Mouse (Mus musculus) midbrain, embryonic 15.5 days (tissue): ENCODE measurements at regions not wholly inside any gene's neighbourhood (a gene's known extent, or its start where the extent isn't known, plus 50 kb on each side); places are given as distances from the start of the nearest gene placed in this dataset.

ENCODE experiments used
- ATAC-seq: fragments of 200-750 bp; cut with Nextera tagmentation; replicated peaks from 2 replicates; pipeline ENCODE4 v1.8.0; 2017; ENCODE audit warnings: moderate TSS enrichment
- H3K27ac ChIP-seq: fragments of 300-500 bp; sonication (generic); 2 replicates; pipeline ENCODE4 v1.5.1; 2015; ENCODE audit warnings: mild to moderate bottlenecking, inconsistent platforms
- H3K27me3 ChIP-seq: fragments of 300-500 bp; sonication (generic); replicated peaks from 2 replicates; pipeline ENCODE4 v1.6.1; 2015; ENCODE audit warnings: inconsistent platforms
- H3K36me3 ChIP-seq: fragments of 300-500 bp; sonication (generic); replicated peaks from 2 replicates; pipeline ENCODE4 v1.6.1; 2015; ENCODE audit warnings: inconsistent platforms
- H3K4me1 ChIP-seq: fragments of 300-500 bp; sonication (generic); 2 replicates; pipeline ENCODE4 v1.6.1; 2015; ENCODE audit warnings: inconsistent platforms
- H3K4me2 ChIP-seq: fragments of 300-500 bp; sonication (generic); 2 replicates; pipeline ENCODE4 v1.6.1; 2015; ENCODE audit warnings: inconsistent platforms, mild to moderate bottlenecking, moderate library complexity
- H3K4me3 ChIP-seq: fragments of 300-500 bp; sonication (generic); 2 replicates; pipeline ENCODE4 v1.5.1; 2015; ENCODE audit warnings: mild to moderate bottlenecking, inconsistent platforms
- H3K9ac ChIP-seq: fragments of 300-500 bp; sonication (generic); 2 replicates; pipeline ENCODE4 v1.6.1; 2015; ENCODE audit warnings: mild to moderate bottlenecking, inconsistent platforms
- H3K9me3 ChIP-seq: fragments of 300-500 bp; sonication (generic); 2 replicates; pipeline ENCODE4 v1.6.1; 2016; ENCODE audit warnings: inconsistent platforms
- WGBS: fragments of 180-500 bp; shearing (Covaris S2); methylation state at CpG from one replicate; pipeline ENCODE4 v1.1.7; 2015; ENCODE audit warnings: mixed read lengths; 5-methylcytosine and 5-hydroxymethylcytosine counted together

DNA sequence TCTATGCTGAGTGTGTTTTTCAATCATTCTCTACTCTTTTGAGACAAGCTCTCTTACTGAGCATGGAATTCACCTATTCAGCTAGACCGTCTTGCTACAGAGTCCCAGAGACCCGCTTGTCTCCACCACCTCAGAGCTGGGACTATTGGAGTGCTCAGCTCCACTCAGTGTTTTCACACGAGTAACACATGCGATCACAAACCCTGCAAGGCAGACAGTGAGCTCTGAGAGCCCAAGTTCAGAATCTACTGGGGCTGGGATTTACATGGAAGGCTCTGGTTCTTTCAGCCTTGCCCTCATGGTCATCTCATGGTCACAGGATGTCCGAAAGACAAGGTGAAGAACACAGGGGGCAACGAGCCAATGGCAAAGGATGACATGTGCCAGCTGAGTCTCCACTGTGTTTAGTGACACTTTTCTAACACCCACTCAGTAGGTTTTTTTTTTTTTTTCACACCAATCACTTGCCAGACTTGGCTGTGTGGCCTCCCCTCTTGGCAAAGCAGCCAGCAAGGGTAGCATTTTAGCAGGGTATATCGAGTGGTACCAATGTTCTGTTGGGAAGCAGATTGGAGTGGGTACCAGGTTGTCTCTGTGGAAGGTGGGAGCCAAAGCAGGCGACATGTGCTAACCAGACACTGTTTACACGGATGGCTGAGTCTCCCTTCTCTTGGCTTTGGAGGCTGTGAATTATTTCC is 51.2 kb upstream of the Gtsf1l start:
- H3K36me3 ChIP-seq, result no peaks in the 10 kb centered on the region
- WGBS, result 79% methylated on average over 9 of the region's 9 CpGs
- no peak overlapping the region for H3K4me3 ChIP-seq
- peak overlapping the region; percentile 29; the same call in 1 of the 2 replicates for H3K27ac ChIP-seq
- no peaks in the 10 kb centered on the region for H3K27me3 ChIP-seq
- ATAC-seq, result no peak
- H3K9me3 ChIP-seq, result no peaks in the 10 kb centered on the region
- H3K4me1 ChIP-seq, result peaks cover 17% of the 10 kb centered on the region
- H3K4me2 ChIP-seq, result no peak overlapping the region
- H3K9ac ChIP-seq, result no peak overlapping the region

DNA sequence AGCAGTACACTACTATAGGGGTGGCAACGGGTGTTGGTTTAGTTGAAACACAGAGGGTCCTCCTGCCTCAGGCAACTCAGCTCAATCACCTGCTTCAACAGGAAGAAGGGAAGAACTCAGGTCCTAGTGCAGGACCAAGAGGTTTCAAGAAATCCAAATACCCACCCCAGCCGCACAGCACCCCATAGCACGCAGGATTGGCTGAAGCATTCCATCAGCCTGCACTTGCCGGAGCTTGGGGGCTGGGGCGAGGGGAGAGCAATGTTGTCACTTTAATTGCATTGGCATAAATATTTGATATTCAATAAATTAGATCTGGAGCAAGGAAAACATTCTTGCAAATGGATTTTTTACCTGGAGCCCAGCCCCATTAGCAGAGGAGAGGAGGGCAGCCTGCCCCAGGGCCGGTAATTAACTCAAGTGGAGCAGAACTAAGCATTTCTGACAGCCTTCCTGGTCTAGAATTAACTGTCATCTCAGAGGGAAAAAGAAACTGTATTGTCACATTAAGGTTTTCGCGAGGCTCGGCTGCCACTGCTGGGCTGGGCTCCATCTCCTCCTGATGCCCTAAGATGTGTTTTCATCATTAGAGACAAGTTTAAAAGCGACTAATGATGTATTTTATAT is 55.2 kb upstream of the Gtsf1l start:
- Histone ChIP-seq H3K4me1 (peaks cover 23% of the 10 kb centered on the region), H3K27me3 (no peaks in the 10 kb centered on the region), H3K9ac (0 out of 2 replicates have a peak overlapping the region, but pooled peaks have one; percentile 4), H3K36me3 (no peaks in the 10 kb centered on the region), H3K4me3 (no peak overlapping the region), H3K9me3 (no peaks in the 10 kb centered on the region), H3K27ac (peak overlapping the region; percentile 74), H3K4me2 (peak overlapping the region; percentile 37)
- 36% methylated on average over 10 of the region's 10 CpGs for WGBS
- peak; percentile 78 for ATAC-seq

DNA sequence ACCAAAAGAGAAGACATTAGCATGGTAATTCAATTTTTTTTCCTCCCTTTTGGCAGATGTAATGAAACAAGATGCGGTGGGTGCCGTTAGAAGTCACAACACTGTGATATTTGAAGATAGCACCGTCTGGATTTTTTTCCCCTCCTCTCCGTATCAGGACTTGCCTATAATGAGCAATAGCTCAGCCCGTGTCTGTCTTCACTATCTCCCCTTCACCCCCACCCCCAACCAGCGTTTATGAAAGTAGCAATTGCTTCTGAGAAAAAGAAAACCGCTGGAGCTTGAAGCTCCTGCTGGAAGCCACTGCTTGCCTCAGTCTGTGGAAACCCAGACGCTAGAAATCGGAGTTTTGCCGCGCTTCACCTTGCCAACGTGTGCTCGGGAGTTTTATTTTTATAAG is 55.8 kb upstream of the Gtsf1l start:
- H3K9me3 ChIP-seq, result no peaks in the 10 kb centered on the region
- peak; percentile 69 for ATAC-seq
- 25% methylated on average over 13 of the region's 13 CpGs for WGBS
- no peaks in the 10 kb centered on the region for H3K36me3 ChIP-seq
- H3K27me3 ChIP-seq, result no peaks in the 10 kb centered on the region
- H3K9ac ChIP-seq, result no peak overlapping the region
- peak overlapping the region; percentile 74 for H3K27ac ChIP-seq
- peaks cover 23% of the 10 kb centered on the region for H3K4me1 ChIP-seq
- no peak overlapping the region for H3K4me3 ChIP-seq
- peak overlapping the region; percentile 37 for H3K4me2 ChIP-seq

DNA sequence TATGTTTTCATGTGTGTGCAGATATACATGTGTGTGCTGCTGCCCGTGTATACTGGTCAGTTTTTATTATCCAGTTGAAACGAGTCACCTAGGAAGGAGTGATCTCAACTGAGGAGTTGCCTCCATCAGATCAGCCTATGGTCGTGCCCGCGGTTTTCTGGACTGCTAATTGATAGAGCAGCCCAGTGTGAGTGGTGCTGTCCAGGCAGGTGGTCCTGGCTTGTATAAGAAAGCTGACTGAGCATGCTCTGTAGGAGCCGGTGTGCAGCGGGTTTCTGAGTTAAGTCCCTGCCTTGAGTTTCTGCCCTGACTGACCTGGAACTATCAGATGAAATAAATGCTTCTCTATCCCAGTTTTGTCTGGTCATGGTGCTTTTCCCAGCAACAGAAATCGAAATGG is 56.9 kb upstream of the Tox2 start:
- Histone ChIP-seq H3K4me2 (no peak overlapping the region), H3K36me3 (no peaks in the 10 kb centered on the region), H3K27me3 (no peaks in the 10 kb centered on the region), H3K9me3 (no peaks in the 10 kb centered on the region), H3K9ac (no peak overlapping the region), H3K27ac (no peak overlapping the region), H3K4me1 (peaks cover 24% of the 10 kb centered on the region), H3K4me3 (no peak overlapping the region)
- 84% methylated on average over 8 of the region's 8 CpGs for WGBS
- ATAC-seq, result no peak

DNA sequence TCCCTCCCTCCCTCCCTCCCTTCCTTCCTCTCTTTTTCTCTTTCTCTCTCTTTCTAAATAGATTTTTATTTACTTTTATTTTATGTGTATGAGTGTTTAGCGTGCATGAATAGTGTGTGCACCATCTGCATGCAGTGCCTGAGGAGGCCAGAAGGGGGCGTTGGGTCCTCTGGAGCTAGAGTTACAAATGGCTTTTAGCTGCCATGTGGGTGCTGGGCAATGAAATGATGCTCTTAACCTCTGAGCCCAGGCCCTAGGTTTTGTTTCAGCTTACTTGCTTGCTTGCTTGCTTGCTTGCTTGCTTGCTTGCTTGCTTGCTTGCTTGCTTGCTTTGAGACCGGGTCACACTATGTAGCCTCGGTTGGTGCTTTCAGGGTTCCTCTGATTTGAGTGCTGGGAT is 56.4 kb upstream of the Tox2 start:
- Histone ChIP-seq H3K4me3 (no peak overlapping the region), H3K36me3 (no peaks in the 10 kb centered on the region), H3K9me3 (no peaks in the 10 kb centered on the region), H3K27me3 (no peaks in the 10 kb centered on the region), H3K4me1 (peaks cover 28% of the 10 kb centered on the region), H3K4me2 (no peak overlapping the region), H3K9ac (no peak overlapping the region), H3K27ac (no peak overlapping the region)
- 92% methylated on average over 4 of the region's 4 CpGs for WGBS
- no peak for ATAC-seq

DNA sequence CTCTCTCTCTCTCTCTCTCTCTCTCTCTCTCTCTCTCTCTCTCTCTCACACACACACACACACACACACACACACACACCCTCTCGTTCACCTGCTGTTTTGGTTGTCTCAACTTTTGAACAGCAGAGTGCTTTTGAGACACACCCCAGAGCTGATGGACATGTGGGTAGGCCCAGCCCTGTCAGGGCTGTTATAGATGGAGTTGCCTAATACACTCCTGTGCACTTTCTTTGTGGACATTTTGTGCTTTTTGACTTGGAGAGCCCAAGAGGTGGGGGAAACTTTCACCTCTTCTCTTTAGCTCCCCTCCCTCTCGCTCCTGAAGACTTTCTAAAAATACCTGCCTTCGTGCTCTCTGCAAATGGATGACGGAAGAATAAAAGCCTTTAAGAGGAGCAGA is 55.5 kb upstream of the Tox2 start:
- Histone ChIP-seq H3K27me3 (no peaks in the 10 kb centered on the region), H3K9ac (no peak overlapping the region), H3K4me1 (peaks cover 31% of the 10 kb centered on the region), H3K4me3 (no peak overlapping the region), H3K36me3 (no peaks in the 10 kb centered on the region), H3K9me3 (no peaks in the 10 kb centered on the region), H3K4me2 (no peak overlapping the region), H3K27ac (no peak overlapping the region)
- 75% methylated on average over 4 of the region's 4 CpGs for WGBS
- no peak for ATAC-seq

DNA sequence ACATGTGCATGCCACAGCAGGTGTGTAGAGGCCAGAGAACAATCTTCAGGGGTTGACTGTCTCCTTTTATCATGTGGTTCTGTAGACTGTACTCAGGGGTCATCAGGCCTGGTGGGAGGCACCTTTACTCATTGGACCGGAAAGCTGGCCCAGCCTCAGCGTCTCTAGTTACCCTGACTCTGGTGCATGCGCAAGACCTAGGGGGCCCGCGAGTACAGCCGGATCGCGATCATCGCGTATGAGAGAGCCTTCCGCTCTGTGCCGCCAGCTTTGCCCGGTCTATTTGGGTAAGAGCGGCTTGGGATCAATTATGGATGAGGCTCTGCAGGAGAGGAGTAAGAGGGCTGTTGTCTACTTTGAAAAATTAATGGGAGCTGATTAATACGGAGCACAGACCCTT is 51.9 kb upstream of the Tox2 start:
- WGBS, result 66% methylated on average over 15 of the region's 15 CpGs
- no peaks in the 10 kb centered on the region for H3K36me3 ChIP-seq
- no peak overlapping the region for H3K27ac ChIP-seq
- H3K4me1 ChIP-seq, result peaks cover 26% of the 10 kb centered on the region
- ATAC-seq, result 0 out of 2 replicates have a peak, but pooled peaks have one; percentile 8
- no peaks in the 10 kb centered on the region for H3K9me3 ChIP-seq
- H3K4me2 ChIP-seq, result peak overlapping the region; percentile 17; the same call in 1 of the 2 replicates
- no peak overlapping the region for H3K4me3 ChIP-seq
- H3K27me3 ChIP-seq, result no peaks in the 10 kb centered on the region
- H3K9ac ChIP-seq, result no peak overlapping the region

DNA sequence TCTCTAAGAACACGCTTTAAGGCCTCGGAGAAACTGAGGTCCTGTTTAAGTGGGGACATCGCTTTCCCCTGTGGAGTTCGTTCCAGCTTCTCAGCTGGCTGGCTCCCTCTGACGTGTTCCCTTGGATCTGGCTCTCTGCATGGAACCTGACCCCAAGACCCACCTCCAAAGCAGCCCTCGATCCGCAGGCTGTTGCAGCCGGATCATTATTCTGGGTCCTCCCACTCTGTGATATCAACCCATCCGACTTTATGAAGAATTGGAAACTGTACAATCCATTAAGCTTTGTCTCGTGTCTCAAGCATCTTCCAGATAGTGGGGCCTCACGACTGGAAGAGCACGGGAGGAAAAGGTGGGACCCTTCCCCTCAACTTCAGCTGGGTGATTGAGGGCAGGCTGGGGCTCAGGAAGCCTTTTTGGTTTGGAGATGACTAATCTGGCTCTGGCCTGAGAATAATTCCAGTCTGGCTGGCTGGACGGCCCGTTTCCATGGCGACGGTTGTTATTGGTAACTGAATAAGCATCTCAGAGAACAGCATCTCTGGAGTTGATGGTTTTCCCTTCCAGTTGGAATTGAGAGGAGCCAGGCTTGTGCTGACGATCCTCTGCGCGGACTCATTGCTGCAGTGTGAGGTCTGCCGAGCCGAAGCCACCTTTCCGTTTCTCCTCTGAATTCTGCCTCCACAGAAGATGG is 50.4 kb upstream of the Tox2 start:
- WGBS, result 30% methylated on average over 22 of the region's 22 CpGs
- Histone ChIP-seq H3K4me3 (no peak overlapping the region), H3K9me3 (no peaks in the 10 kb centered on the region), H3K36me3 (no peaks in the 10 kb centered on the region), H3K27ac (peak overlapping the region; percentile 76), H3K9ac (no peak overlapping the region), H3K4me1 (peaks cover 29% of the 10 kb centered on the region), H3K27me3 (no peaks in the 10 kb centered on the region), H3K4me2 (peak overlapping the region; percentile 20)
- peak; percentile 78 for ATAC-seq
